8 mouse cellular contexts compared by ENCODE assay signal in the genomic region with DNA sequence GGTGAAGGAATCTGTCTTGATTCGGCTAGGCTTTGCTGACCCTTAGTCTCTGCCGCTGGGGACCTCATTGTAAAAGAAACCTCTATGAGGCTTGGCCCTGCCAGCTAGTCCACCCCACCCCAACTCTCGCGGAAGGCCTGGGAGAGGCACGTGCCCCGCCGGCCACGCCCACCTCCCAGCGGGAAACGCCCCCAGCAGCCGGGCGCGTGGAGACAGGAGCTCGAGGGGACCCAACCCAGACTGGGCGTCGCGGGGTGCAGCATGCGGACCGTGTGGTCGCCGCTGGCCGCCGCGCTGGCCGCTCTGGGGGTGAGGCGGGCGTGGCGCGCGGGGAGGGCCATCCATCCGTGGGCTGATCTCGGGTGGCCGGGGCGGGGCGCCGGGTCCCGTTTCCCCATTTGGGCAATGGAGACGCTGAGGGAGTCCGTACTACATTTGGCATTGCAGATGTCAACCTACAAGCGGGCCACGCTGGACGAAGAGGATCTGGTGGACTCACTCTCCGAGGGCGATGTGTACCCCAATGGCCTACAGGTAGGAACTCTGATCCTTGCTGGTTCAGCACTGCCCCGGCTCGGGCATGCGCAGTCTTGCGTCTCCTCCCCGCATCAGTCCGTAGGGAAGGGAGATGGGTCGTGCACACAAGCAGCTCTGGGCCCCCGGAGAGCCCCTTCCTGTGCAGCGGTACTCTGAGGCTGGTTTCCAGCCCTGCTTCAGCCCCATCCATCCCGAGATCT. TPM values are rescaled to one million over a fixed set of nuclear protein-coding genes. Genes with fewer than 3 reads are reported as not detected.
DNase-seq lines count a peak whose midpoint lies in the region; ATAC-seq and TF ChIP-seq lines count a peak whose summit lies in the region.

No protein-coding gene starts in this region.

- 1% methylated on average over 54 of the region's 54 CpGs for WGBS in forebrain, embryonic 12.5 days

- peak overlapping the region; percentile 79 for H3K4me3 ChIP-seq in E14TG2a.4 (replicated peaks; ENCODE audit: low read length)
- peak overlapping the region; percentile 45 for H3K4me3 ChIP-seq in forebrain, embryonic 12.5 days (replicated peaks)

- H3K27me3 ChIP-seq in E14TG2a.4 (ENCODE audit: insufficient read depth, low read length), result peaks cover 19% of the 10 kb centered on the region
- H3K27me3 ChIP-seq in forebrain, embryonic 12.5 days, result peaks cover 39% of the 10 kb centered on the region

- peak overlapping the region; percentile 98 for H3K4me2 ChIP-seq in forebrain, embryonic 12.5 days

- H3K4me1 ChIP-seq in E14TG2a.4 (replicated peaks; ENCODE audit: low read depth, low read length), result peaks cover 72% of the 10 kb centered on the region
- peaks cover 31% of the 10 kb centered on the region for H3K4me1 ChIP-seq in forebrain, embryonic 12.5 days

- TF ChIP-seq CTCF in E14TG2a.4 (conservative IDR thresholded peaks at IDR 0.05; ENCODE audit: low read length), result no peak

- peak; percentile 80 for ATAC-seq in forebrain, embryonic 12.5 days (ENCODE audit: low FRiP score)
- peak; percentile 59 for ATAC-seq in megakaryocyte, adult 5-6 weeks (ENCODE audit: poor library complexity, severe bottlenecking)

- peak; percentile 86 to 90 for DNase-seq in adrenal gland, postnatal 36 days
- DNase-seq in heart, postnatal 25 days (ENCODE audit: low spot score), result peak; percentile 80
- peak; percentile 88 to 92 for DNase-seq in kidney, postnatal 4 days
- DNase-seq in right cerebral cortex, postnatal 10 days (ENCODE audit: low spot score in 2 of 2), result peak; percentile 72 to 75
- peak; percentile 81 to 90 for DNase-seq in urinary bladder, postnatal 4 days (ENCODE audit: low spot score in 2 of 2)

- peaks cover 23% of the 10 kb centered on the region for H3K36me3 ChIP-seq in E14TG2a.4 (ENCODE audit: insufficient read depth, low read length)
- no peaks in the 10 kb centered on the region for H3K36me3 ChIP-seq in forebrain, embryonic 12.5 days (replicated peaks)

- intact Hi-C loops in heart, postnatal 25 days (cut with DNase I), result loop anchor here (2.0 kb wide), 1 partner anchor 31 kb away; no protein-coding TSS in a partner anchor

- H3K9ac ChIP-seq in forebrain, embryonic 12.5 days, result peak overlapping the region; percentile 40; the same call in 1 of the 2 replicates

- H3K9me3 ChIP-seq in E14TG2a.4 (ENCODE audit: low read length), result no peaks in the 10 kb centered on the region
- H3K9me3 ChIP-seq in forebrain, embryonic 12.5 days, result no peaks in the 10 kb centered on the region

- H3K27ac ChIP-seq in forebrain, embryonic 12.5 days, result no peak overlapping the region

RNA-seq across cellular contexts. Expression of a gene that starts 51.5 kb away (rescaled TPM):
- total RNA-seq in adrenal gland, postnatal 36 days (2021), result 100 to 1,000 TPM; 256 to 280 TPM
- 18.3 and 23.4 TPM in 2 replicates for polyA plus RNA-seq in forebrain, embryonic 12.5 days (2016; fragmentation: Nextera tagmentation; extraction: Ambion mirVana)
- 100 to 1,000 TPM in 1 of 2 experiments, 10 to 100 TPM in 1; 91.2 to 111 TPM for total RNA-seq in heart, postnatal 25 days (2021)
- total RNA-seq in megakaryocyte, adult 5-6 weeks (2015), result 19.7 and 25.4 TPM in 2 replicates
- 12.5 and 15.9 TPM in 2 replicates for total RNA-seq in megakaryocyte, adult 5-6 weeks (2017)
